9 mouse cellular contexts compared by ENCODE assay signal in genomic region chr2:37516922-37517462, GRCm38 (mm10). TPM values are rescaled to one million over a fixed set of nuclear protein-coding genes. Genes with fewer than 3 reads are reported as not detected.
DNase-seq lines count a peak whose midpoint lies in the region; ATAC-seq lines count a peak whose summit lies in the region.
"Had no signal": no experiment of that assay in that cellular context is flagged by ENCODE, and none has a peak within 500 bp of the region (broad histone marks: within the 10 kb centered on the region; RNA-seq: fewer than 3 reads in every experiment).

No protein-coding gene starts in this region.

- DNase-seq in gastrocnemius, postnatal 10 days: peak; percentile 9
- DNase-seq in gastrocnemius, postnatal 25 days: no peak
- peak; percentile 26 for DNase-seq in lung, postnatal 10 days
- no peak for DNase-seq in lung, postnatal 36 days
- peak; percentile 41 for DNase-seq in retina, postnatal 1 day
- no peak for DNase-seq in thymus, postnatal 36 days
- DNase-seq in thymus, postnatal 0 days (ENCODE audit: low spot score): no peak

- peaks cover 12% of the 10 kb centered on the region for H3K36me3 ChIP-seq in hindbrain, embryonic 13.5 days

- H3K27ac ChIP-seq in hindbrain, embryonic 13.5 days: peak overlapping the region; percentile 92
- H3K27ac ChIP-seq: limb, embryonic 15.5 days had no signal

- H3K4me3 ChIP-seq in hindbrain, embryonic 13.5 days: peak overlapping the region; percentile 41
- H3K4me3 ChIP-seq: limb, embryonic 15.5 days had no signal

- ATAC-seq in hindbrain, embryonic 13.5 days (ENCODE audit: low FRiP score): peak; percentile 78

- H3K27me3 ChIP-seq in hindbrain, embryonic 13.5 days: no peaks in the 10 kb centered on the region
- H3K27me3 ChIP-seq: limb, embryonic 15.5 days had no signal

- peaks cover 39% of the 10 kb centered on the region for H3K4me1 ChIP-seq in hindbrain, embryonic 13.5 days (replicated peaks)
- H3K4me1 ChIP-seq: limb, embryonic 15.5 days had no signal

- peak overlapping the region; percentile 57 for H3K4me2 ChIP-seq in hindbrain, embryonic 13.5 days

- 28% methylated on average over 4 of the region's 4 CpGs for WGBS in hindbrain, embryonic 13.5 days

- peak overlapping the region; percentile 68 for H3K9ac ChIP-seq in hindbrain, embryonic 13.5 days
- H3K9ac ChIP-seq: limb, embryonic 15.5 days had no signal

- H3K9me3 ChIP-seq in hindbrain, embryonic 13.5 days: no peaks in the 10 kb centered on the region
- H3K9me3 ChIP-seq: limb, embryonic 15.5 days had no signal

RNA-seq across cellular contexts. Expression of gene Gpr21, which starts 0.9 kb away (rescaled TPM):
- total RNA-seq in gastrocnemius, postnatal 10 days (2021): 1 to 10 TPM; 1.0 to 1.4 TPM
- total RNA-seq in gastrocnemius, postnatal 25 days (2021): under 1 TPM; 0.51 to 0.83 TPM
- 14.4 and 15.5 TPM in 2 replicates for polyA plus RNA-seq in hindbrain, embryonic 13.5 days (2015; fragmentation: Nextera tagmentation; extraction: Ambion mirVana)
- 0.19 and 0.29 TPM in 2 replicates for polyA plus RNA-seq in thymus, postnatal 0 days (2015; fragmentation: Nextera tagmentation; extraction: Ambion mirVana)

Comparison
In these comparisons a context has a peak if more than half of its experiments do, and no peak if none do; other contexts are left out.
1. DNase-seq: peak in gastrocnemius, postnatal 10 days (single experiment), lung, postnatal 10 days (single experiment) and retina, postnatal 1 day (single experiment); none in gastrocnemius, postnatal 25 days (single experiment), lung, postnatal 36 days (single experiment), thymus, postnatal 36 days (0 of 2) and thymus, postnatal 0 days (single experiment).